Mouse (Mus musculus) gastrocnemius, adult 2 months (tissue): ENCODE results near the gene Etv1. TPM values are rescaled to one million over a fixed set of nuclear protein-coding genes. Genes with fewer than 3 reads are reported as not detected.

Experiments used
- DNase-seq: peaks from one replicate; pipeline ENCODE4 v3.0.0; 2022
- H3K27ac ChIP-seq: fragments of 200-600 bp; 2 replicates; pipeline ENCODE4 v1.8.1; 2022; ENCODE audit warnings: mild to moderate bottlenecking
- H3K4me3 ChIP-seq: fragments of 200-600 bp; 2 replicates; pipeline ENCODE4 v1.8.1; 2022; ENCODE audit warnings: mild to moderate bottlenecking, moderate library complexity
- CTCF ChIP-seq: fragments of 200-600 bp; IDR thresholded peaks from 2 replicates; pipeline ENCODE4 v1.8.1; 2022; ENCODE audit warnings: antibody characterized with exemption, mild to moderate bottlenecking, moderate library complexity
- intact Hi-C: fragments of 180-260 bp; cut with DNase I; formaldehyde crosslinking; loops from one replicate; pipeline ENCODE4 v1.15.1; 2025
- long read RNA-seq, 2 experiments: library from polyadenylated mRNA; stranded (forward); transcript quantifications; one replicate each; pipeline ENCODE4 v2.0.0; 2021
- total RNA-seq, 2 experiments: library from RNA; stranded (reverse); gene quantifications; 2 replicates each; pipeline ENCODE4 v1.2.3; 2021

Gene Etv1
- 1 to 10 TPM; 4.0 to 4.8 TPM for total RNA-seq
- long read RNA-seq, experiment 1 = 0 reads
- long read RNA-seq, experiment 2 = 0 reads

DNA sequence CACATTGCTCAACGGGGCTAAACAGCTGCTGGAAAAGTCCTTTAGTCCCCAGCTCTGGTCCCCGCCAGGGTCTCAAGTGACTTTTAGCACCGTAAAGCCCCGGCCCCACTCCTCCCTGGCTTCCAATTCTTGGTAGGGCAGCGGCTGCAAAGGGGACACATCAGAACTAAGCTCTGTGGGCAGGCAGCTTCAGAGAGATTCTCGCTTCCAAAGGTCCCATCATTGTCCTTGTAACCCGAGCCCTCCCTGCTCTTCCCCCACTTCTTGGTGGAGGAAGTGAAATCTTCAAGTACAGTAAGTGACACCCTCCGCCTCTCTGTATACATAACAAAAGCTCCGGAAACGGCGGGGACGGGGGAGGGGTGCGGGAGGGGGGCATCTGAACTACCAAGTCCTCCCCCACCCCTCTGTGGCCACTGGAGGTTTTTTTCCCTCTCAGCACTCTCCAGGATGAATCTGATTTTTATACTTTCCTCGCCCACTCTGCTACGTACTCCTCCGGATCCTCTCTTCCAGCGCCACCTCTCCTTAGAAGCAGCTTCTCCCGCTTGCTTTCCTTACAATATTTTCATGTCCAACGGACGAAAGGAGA is at the start of gene Etv1:
Gene Etv1 (plus strand): TSS at position 195 of the 592 bp plus-strand sequence.
- no peak for TF ChIP-seq CTCF
- peak; percentile 27 for DNase-seq
- Histone ChIP-seq H3K27ac (peak within 1 kb of the TSS; percentile 90), H3K4me3 (peak within 1 kb of the TSS; percentile 77)
- intact Hi-C loops = no loop called here

DNA sequence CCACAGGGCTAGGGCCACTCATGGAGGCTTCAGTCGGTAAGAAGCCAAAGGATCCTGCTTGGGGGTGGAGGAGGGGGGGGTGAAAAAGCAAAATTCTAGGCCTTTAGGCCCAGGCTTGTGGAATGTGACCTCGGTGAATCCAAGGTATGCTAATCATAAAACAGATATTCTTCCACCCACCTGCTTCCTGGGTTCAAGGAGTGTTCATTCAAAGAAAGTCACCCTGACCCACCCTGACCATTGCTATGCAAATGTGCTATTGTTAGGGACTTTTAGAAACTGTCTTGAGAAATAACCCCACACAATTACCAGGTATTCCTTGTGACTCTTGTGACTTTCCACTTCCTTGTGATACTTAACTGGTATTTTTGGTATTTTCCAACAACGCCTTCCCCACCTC is 49.5 kb upstream of the Etv1 start:
- Histone ChIP-seq H3K4me3 (no peak overlapping the region), H3K27ac (no peak overlapping the region)
- DNase-seq = no peak
- intact Hi-C loops = no loop called here
- TF ChIP-seq CTCF = no peak

DNA sequence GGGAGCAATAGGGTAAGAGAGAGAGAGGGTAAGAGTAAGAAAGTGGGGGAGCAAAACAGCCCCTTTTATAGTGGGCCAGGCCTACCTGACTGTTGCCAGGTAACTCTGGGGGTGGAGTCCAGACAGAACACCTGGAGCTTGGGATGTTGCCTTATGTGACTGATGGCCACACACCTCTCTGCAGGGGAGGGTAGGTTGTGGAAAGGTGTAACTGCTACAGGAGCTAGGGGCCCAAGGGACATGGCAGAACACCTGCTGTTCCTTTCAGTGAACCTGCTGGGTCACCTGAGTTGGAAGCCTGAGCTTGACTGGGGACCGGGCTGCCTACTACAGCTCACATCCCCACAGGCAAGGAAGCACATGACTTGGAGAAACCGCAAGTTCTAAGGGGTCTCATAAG is 48.4 kb upstream of the Etv1 start:
- H3K4me3 ChIP-seq = no peak overlapping the region
- DNase-seq = no peak
- no peak overlapping the region for H3K27ac ChIP-seq
- intact Hi-C loops = no loop called here
- TF ChIP-seq CTCF = no peak

GRCm38 (mm10) chr12:38759322-38759721 is 19.9 kb upstream of the Etv1 start:
- Histone ChIP-seq H3K27ac (no peak overlapping the region), H3K4me3 (no peak overlapping the region)
- TF ChIP-seq CTCF = no peak
- intact Hi-C loops = no loop called here
- DNase-seq = no peak

DNA sequence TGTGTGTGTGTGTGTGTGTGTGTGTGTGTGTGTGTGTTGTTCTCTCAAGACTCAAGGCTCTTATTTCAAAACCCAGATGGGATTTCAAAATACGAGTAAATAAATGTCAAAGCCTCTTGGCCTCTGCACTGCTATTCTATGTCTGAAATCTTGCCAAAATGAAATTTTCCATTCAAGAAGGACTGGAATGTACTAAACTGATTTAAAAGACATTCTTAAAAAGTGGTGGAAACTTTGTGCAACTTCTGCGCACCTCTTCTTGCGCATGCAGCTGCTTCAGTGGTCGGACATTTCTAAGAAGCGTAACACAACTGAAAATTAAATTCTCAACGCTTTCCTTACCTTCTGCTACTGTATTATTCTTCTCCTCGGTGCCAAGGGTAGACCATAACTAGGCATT is 1.9 kb upstream of the Etv1 start:
- DNase-seq = no peak
- Histone ChIP-seq H3K27ac (peak overlapping the region; percentile 90), H3K4me3 (peak overlapping the region; percentile 77)
- no peak for TF ChIP-seq CTCF
- intact Hi-C loops = no loop called here

GRCm38 (mm10) chr12:38777957-38778298 is 1.3 kb upstream of the Etv1 start:
- H3K27ac ChIP-seq = peak overlapping the region; percentile 90
- TF ChIP-seq CTCF = no peak
- intact Hi-C loops = no loop called here
- no peak for DNase-seq
- H3K4me3 ChIP-seq = peak overlapping the region; percentile 77

- Histone ChIP-seq H3K27ac (peak overlapping the region; percentile 90), H3K4me3 (peak overlapping the region; percentile 77)
- DNase-seq = peak; percentile 87
- peak; percentile 6; the same call in 1 of the 2 replicates for TF ChIP-seq CTCF
- intact Hi-C loops = no loop called here
Observed at GRCm38 (mm10) chr12:38778299-38779075, 693 bp upstream of the Etv1 start.

GRCm38 (mm10) chr12:38780006-38780954 is 1.1 kb downstream of the Etv1 start:
- DNase-seq = peak; percentile 63
- intact Hi-C loops = no loop called here
- peak overlapping the region; percentile 90 for H3K27ac ChIP-seq
- peak overlapping the region; percentile 77 for H3K4me3 ChIP-seq
- TF ChIP-seq CTCF = peak; percentile 27; the same call in 1 of the 2 replicates

GRCm38 (mm10) chr12:38780955-38781304 is 1.8 kb downstream of the Etv1 start:
- TF ChIP-seq CTCF = no peak
- Histone ChIP-seq H3K27ac (peak overlapping the region; percentile 90), H3K4me3 (peak overlapping the region; percentile 77)
- peak; percentile 17 for DNase-seq
- intact Hi-C loops = no loop called here

- DNase-seq = no peak
- intact Hi-C loops = no loop called here
- peak overlapping the region; percentile 77 for H3K4me3 ChIP-seq
- no peak for TF ChIP-seq CTCF
- H3K27ac ChIP-seq = peak overlapping the region; percentile 90
Observed at GRCm38 (mm10) chr12:38781686-38782085, 2.5 kb downstream of the Etv1 start.

GRCm38 (mm10) chr12:38783291-38783690 is 4.1 kb downstream of the Etv1 start:
- TF ChIP-seq CTCF = no peak
- peak overlapping the region; percentile 36; the same call in 1 of the 2 replicates for H3K27ac ChIP-seq
- intact Hi-C loops = no loop called here
- no peak for DNase-seq
- H3K4me3 ChIP-seq = peak overlapping the region; percentile 31

DNA sequence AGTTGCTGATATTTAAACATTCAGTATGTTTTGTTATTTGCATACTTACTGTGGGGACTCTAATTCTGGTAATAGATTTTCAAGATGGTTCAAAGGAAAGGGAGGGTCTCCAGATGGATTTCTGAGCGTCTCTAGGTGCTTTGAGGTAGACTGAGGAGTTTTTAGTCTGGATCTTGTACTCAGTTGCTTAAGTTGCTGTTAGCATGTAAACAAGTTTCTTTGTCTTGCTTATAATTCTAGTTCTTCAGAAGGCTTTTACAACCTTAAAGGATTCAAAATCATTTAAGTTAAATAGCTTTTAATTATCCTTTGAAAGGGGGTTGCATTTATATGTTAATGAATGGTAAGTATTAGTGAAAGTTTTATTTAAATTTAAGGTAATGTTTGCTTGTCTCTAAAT is 5.0 kb downstream of the Etv1 start:
- intact Hi-C loops = no loop called here
- DNase-seq = no peak
- TF ChIP-seq CTCF = no peak
- peak overlapping the region; percentile 31 for H3K4me3 ChIP-seq
- H3K27ac ChIP-seq = no peak overlapping the region

GRCm38 (mm10) chr12:38786571-38786970 is 7.4 kb downstream of the Etv1 start:
- no peak for TF ChIP-seq CTCF
- Histone ChIP-seq H3K27ac (no peak overlapping the region; the same call in 1 of the 2 replicates), H3K4me3 (peak overlapping the region; percentile 15)
- no peak for DNase-seq
- intact Hi-C loops = no loop called here
